Mouse (Mus musculus): Measurements from ENCODE around the gene Fam213b.

- TF ChIP-seq TAL1 (IDR thresholded peaks at IDR 0.05; ENCODE audit: low read length) (no peak), GATA1 (IDR thresholded peaks at IDR 0.05; ENCODE audit: low read length) (no peak)
These were observed 45.2 kb upstream of the Fam213b start for GRCm38 (mm10) chr4:154944121-154944590.
